Mouse (Mus musculus): ENCODE results near the gene Olfr1079.

GRCm38 (mm10) chr2:86508161-86508560, 34.1 kb downstream of the Olfr1079 start, which contains the start of gene Olfr1076:
- no peak for TF ChIP-seq TBP (IDR thresholded peaks at IDR 0.05; ENCODE audit: low read depth, low read length)
- no peak for TF ChIP-seq CTCF (IDR thresholded peaks at IDR 0.05 in 2 of 3, conservative IDR thresholded peaks at IDR 0.05 in 1 of 3; ENCODE audit: control insufficient read depth in 1 of 3, insufficient read depth in 1 of 3, low read depth in 2 of 3, low read length in 3 of 3, poor library complexity in 1 of 3, severe bottlenecking in 1 of 3)
- no peak for TF ChIP-seq MEF2A (IDR thresholded peaks at IDR 0.05; ENCODE audit: extremely low read depth, insufficient replicate concordance, low read depth, low read length, poor library complexity, severe bottlenecking)
- no peak for TF ChIP-seq HCFC1 (IDR thresholded peaks at IDR 0.05; ENCODE audit: low read depth, low read length)
- TF ChIP-seq POLR2A (IDR thresholded peaks at IDR 0.05; ENCODE audit: control insufficient read depth in 1 of 2, insufficient read depth in 1 of 2, low read depth in 1 of 2, low read length in 2 of 2, poor library complexity in 1 of 2), result no peak
- TF ChIP-seq EP300 (IDR thresholded peaks at IDR 0.05; ENCODE audit: low read depth in 1 of 2, low read length in 2 of 2), result no peak
- no peak for TF ChIP-seq NELFE (IDR thresholded peaks at IDR 0.05; ENCODE audit: low read depth, low read length)
- no peak for TF ChIP-seq USF2 (IDR thresholded peaks at IDR 0.05; ENCODE audit: borderline replicate concordance in 1 of 2, insufficient read depth in 1 of 2, low read depth in 1 of 2, low read length in 2 of 2)
- no peak for TF ChIP-seq POLR2AphosphoS5 (IDR thresholded peaks at IDR 0.05; ENCODE audit: borderline replicate concordance, low read depth, low read length)
- TF ChIP-seq E2F4 (IDR thresholded peaks at IDR 0.05; ENCODE audit: borderline replicate concordance, low read depth, low read length), result no peak
- TF ChIP-seq ETS1 (IDR thresholded peaks at IDR 0.05; ENCODE audit: low read depth, low read length), result no peak
- no peak for TF ChIP-seq GATA1 (IDR thresholded peaks at IDR 0.05; ENCODE audit: low read depth, low read length)
- TF ChIP-seq TCF12 (IDR thresholded peaks at IDR 0.05; ENCODE audit: low read depth, low read length), result no peak
